Mouse (Mus musculus) cerebellum, adult 9-10 months (tissue): ENCODE data around the gene Adora2a.
"Not testable (repeated sequence)": the region's sequence is repeated elsewhere in the genome, so short reads cannot be mapped to it uniquely, and the experiment has no call there.

Source experiments
- DNase-seq: peaks from one replicate; pipeline ENCODE4 v3.0.0; 2022

The Adora2a gene

DNA sequence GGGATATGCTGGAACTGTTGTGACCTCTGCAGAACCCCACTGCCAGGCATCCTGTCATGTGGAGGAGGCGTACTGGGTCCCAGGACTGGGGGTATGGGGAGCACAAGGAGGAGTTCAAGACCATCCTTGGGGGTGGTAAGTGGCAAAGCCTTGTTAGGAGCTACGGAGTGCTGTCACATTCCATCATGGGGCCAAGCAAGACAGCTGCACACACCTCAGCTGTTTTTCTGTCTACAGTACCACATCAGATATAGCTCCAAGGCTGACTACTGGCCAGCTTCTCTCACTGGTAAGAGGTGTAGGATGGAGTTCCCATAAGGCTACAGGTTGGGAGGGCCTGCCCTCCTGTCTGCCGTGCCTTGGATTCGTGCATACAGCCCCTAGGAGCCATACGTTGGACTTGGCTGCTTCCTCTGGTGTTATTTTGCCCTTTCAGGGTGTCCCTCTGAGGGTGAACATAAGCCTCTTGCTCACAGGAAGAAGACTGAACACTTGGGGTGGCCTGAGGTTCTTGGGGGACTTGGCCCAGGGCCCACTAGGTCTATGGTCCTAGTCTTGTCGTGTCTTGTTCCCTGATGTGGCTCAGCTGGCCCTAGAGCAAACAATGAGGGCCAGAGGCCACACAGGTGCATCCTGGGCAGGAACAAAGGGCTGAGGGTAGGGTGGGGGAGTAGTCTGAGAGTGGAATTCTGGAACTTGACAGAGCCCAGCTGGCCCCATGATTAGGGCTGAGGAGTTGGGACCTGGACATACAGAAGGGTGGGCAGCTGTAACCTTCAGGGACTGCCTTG, 2.3 kb upstream of the Adora2a start:
- no peak for DNase-seq

DNA sequence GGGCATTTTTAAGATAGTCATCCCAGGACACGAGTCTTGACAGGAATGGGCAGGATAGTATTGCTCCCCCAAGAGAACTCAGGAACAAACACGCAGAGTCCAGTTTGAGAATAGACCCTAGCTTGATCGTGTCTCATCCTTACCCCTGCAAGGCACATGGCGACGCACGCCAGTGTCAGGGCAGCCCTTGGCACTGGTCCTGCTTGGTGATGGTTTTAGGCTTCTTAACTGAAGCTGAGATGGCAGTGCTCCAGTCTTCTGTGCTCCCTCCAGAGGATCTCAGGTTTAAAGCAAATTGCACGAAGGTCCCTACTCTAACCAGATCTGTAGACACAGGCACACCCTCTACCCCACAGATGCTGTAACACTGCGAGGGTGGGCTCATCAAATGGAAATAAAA, 921 bp upstream of the Adora2a start:
- no peak for DNase-seq

DNA sequence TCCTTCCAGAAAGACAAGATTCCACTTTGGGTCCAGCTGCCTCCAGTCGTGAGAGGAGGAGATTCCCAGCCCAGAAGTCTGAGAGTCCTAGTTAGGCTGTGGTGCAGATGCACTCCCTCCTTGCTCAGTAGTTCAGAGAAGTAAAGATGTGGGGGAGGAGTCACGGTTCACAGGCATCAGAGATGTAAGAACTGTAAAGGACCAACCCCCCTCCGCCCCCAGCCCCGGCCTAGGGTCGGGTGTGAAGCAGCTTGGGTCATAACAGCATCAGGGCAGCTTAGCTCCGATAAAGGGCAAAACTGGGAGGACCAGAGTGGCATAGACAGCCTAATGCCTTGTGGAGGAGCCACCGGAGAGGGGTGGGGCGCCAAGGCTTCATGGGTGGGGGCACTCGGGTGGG, 205 bp upstream of the Adora2a start:
- DNase-seq = no peak

DNA sequence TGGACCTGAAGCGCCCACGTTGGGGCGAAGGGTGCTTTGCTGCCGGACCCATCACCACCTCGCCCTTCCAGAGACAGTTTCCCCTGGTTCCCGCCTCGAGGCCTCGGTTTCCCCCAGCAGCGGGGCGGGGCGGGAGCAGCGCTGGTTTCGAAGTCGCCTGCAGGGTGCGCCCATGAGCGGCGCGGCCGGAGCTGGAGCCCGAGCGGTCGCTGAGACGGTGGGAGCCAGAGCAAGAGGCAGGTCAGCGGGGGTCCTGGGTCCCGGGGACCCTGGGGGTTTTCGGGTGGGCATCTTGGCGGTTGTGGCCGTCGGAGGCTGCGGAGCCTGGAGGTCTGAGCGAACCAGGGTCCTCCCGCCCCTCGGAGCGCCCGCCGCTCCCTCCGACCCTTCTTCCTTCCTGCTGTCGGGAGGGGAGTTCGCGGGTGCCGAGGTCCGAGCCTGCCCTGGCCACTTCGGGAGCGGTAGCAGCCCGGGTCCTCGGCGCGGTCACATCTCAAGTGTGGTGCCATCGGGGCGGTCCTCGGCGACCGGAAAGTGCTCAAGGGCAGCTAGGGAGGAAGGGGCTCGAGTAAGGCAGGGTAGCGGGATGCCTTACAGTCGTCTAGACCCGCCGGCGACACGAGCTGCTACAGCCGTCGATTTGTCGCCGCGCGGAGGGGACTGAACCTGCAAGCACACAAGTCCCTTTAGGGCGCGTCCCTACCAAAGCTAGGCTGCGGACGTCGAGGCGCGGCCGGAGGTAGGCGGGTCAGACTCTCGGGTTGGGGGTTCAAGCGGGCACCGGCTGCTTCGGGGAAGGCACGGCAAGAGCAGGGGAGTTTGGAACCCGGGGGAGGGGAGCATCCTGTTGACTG, 458 bp downstream of the Adora2a start:
- no peak for DNase-seq

DNA sequence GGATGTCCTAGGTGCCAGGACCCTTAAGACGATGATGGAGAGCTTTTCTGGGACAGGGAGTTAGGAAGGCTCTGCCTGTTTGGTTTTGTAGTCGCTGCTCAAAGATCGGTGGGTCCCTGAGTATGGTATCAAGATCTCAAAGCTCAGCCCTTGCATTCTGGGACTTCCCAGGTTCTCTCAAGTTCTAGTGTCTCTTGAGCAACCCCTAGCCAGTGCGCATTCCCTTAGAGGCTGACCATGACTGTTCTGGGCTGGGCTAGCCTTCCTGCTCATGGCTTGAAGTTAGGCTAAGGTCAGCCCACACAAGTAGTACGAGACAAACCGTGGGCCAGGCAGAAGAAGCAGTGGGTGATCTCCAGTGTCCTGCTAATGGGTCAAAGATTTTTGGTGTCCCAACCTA, 1.5 kb downstream of the Adora2a start:
- DNase-seq = no peak

DNA sequence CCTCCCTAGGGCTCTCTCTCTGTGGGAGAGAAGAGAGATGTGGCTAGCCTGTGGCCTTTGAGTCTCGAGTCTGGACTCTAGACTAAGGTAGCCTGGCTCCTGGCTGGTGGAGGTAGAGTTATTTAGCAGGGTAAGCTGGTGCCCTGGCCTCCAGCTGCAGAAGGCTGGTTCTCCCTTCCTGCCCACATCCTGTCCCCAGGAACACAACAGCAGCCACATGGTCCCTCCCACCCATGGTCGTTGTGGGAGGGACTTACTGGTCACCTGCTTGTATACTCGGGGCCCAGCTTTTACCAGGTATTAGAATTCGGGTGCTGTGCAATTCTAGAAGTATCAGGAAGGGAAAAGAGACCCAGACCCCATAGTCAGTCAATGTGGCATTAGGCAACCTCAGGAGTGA, 3.6 kb downstream of the Adora2a start:
- DNase-seq = no peak

DNA sequence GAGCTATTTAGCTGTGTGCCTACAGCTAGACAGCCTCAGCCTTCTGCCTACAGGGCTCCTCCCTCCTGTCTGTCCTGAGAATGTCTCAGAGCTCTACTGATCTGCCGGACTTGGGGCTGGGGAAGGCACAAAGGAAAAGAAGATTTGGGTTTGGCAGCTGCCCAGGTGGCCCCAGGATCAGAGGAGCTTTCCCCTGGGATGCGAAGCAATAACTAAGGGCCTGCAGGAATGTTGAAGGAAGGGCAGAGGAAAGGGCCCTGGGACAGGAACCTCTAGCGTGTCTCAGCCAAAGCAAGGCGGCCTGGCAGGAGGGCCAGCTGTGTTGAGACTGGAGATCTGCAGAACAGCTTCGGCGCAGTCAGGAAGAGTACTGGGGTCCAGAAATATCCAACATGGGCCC, 6.3 kb downstream of the Adora2a start:
- DNase-seq = no peak

DNA sequence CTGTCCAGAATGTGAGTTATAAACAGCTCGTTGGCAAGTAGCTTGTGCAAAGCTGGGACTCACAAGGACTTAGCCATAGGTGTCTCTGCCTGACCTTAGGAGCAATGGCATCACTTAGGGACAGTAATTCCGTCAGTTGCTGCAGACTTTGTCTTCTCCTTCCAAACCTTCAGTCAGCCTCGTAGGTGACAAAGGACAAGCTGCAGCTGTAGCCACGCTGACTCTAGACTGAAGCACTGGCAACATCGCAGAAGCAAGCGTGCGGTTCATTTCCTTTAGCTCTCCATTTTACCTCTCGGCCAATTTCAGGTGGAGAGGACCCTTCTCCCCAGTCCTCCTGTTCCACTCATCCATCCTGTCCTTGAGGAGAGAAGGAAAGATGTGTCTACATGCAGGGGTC, 7.3 kb downstream of the Adora2a start:
- DNase-seq = no peak

DNA sequence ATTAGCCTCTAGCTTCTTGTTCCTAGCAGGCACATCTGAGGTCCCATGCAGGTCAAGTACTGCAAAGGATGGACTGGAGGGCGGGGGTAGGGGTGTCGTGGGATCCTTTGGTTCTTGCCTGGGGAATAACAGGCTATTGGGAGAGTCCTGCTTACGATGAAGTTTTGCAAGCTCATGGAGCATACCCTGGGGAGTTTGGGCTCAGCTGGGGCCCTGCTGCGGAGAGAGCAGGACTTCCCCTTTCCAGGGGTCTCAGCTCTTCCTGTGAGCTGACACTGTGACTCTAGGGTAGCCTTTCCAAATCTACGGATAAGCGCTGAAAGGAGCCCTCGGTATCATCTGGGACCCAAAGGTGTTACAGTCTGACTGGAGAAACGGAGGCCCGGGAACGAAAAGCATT, 7.7 kb downstream of the Adora2a start:
- DNase-seq = no peak

DNA sequence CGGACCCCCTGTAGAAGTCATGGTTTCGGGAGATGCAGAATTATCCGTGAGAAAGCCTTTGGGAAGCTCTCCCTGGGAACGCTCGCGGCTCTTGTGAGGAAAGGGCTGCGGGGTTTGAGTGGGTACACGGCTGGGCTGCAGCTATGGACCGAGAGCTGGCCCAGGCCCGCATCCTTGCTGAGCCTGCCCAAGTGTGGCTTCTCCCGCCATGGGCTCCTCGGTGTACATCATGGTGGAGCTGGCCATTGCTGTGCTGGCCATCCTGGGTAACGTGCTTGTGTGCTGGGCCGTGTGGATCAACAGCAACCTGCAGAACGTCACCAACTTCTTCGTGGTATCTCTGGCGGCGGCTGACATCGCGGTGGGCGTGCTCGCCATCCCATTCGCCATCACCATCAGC, 9.1 kb downstream of the Adora2a start:
- no peak for DNase-seq

DNA sequence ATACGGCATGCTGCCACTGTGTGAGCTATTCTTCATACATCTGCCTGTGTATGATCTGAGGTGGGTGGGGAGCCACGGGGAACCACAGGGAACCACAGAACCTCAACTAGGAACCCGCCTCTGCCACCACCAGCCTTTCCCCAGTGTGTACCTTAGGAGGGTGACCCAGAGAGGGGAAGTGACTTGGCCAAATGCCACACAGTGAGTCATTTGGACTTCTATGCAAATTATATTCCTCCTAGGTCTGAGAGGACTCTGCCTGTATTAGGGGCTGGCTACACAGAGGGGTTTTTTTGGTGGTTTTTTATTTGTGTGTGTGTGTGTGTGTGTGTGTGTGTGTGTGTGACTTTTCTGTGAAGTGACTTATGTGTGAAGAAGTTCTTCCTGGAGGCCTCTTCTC, 9.9 kb downstream of the Adora2a start:
- DNase-seq = no peak

DNA sequence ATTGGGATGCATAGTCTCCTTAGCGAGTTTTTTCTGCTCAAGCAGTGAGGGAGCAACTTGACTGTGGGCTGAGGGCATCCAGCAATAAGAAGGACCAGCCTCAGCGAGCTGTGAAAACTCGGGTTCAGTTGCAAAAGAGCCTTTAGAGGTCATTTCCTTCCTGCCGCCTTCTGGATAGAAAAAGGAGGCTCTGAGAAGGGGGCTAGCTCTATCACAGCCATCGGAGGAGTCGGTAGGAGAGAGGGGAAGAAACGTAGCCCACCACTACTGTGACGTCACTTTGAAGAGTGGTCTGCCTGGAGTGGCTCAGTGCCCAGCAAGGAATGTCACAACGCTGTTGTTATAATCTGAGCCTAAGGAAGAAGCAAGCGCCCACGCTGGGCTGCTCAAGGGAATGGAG, 10.4 kb downstream of the Adora2a start:
- DNase-seq = no peak

DNA sequence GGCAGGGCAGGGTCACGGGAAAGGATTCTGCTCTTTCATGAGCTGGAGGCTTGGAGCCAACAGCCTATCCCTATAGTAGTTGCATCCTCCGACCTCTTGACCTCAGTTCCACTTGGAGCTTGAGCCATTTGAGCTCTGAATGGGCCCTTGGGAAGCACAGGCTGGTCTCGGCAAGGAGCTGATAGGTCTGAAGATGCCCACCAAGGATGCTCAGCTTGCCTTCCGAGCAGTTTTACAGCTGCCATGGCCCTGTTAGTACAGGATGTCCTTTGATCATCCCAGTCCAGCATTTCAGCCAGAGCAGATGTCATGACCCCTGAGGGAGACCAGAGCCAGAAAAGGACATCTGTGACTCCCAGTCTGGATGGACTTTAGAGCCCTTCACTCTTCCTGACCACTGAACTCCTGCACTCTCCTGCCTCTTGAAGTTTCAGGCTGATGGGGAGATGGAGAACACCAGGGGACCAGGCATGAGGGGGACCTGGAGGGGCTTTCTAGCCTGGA, 11.6 kb downstream of the Adora2a start:
- DNase-seq = no peak

DNA sequence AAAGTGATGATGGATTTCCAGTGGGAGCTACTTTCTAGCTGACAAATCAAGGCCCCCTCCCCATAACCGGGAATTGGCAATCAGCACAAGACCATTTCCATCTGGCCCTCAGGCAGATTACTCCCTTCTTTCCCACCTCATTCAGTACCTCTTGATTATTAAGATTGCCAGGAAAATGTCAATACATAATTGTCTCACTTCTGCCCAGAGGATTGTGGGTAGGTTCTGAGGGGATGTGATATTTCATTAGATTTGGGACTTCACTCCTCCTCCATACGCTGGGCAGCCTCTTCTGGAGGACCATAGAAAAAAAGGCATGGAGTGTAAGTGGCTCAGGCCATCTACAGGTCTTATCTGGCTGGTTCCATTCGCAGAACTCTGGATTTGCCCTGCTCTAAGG, 15.6 kb downstream of the Adora2a start:
- no peak for DNase-seq

DNA sequence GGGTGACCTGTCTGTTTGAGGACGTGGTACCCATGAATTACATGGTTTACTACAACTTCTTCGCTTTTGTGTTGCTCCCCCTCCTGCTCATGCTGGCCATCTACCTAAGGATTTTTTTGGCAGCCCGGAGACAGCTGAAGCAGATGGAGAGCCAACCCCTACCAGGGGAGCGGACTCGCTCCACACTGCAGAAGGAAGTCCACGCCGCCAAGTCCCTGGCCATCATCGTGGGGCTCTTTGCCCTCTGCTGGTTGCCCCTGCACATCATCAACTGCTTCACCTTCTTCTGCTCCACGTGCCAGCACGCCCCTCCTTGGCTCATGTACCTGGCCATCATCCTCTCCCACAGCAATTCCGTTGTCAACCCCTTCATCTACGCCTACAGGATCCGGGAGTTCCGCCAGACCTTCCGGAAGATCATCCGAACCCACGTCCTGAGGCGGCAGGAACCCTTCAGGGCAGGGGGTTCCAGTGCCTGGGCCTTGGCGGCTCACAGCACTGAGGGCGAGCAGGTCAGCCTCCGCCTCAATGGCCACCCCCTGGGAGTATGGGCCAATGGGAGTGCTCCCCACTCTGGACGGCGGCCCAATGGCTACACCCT, 16.6 kb downstream of the Adora2a start:
- peak; percentile 33 for DNase-seq

DNA sequence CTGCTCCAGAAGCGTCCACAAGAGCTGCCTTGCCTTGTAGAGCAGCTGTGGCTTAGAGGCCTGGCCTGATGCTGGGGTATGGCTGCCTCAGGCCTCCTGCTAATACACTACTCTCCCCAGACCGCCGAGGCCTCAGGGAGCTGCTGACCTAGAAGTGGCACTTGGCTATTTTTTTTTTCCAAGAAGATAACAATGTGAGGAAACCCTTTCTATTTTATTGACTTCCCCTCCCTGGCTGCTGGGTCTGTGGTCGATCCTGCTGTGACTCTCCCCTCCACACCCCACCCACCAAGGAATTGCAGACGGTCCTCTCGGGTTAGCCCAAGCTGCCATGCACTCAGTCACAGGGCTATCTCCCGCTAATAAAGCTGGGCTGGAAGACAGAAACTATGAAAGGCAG, 17.5 kb downstream of the Adora2a start:
- no peak for DNase-seq

DNA sequence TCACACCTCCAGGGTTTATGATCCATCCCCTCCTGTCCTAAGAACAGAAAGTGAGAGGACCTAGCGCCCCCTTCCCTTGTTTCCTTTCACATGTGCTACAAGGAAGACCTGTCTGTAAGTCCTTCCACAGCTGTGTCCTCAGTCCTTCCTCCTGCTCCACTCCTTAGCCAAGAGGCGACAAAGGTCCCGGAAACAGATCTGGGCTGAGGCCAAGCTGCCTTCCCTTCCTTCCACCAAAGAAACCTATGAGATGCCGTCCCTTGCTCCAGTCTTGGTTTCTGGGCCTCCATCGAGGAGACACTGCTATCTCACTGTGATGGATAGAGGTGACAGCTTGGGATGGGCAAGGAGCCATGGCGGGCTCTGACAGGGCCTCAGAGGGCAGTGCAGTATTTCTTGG, 18.4 kb downstream of the Adora2a start:
- no peak for DNase-seq

DNA sequence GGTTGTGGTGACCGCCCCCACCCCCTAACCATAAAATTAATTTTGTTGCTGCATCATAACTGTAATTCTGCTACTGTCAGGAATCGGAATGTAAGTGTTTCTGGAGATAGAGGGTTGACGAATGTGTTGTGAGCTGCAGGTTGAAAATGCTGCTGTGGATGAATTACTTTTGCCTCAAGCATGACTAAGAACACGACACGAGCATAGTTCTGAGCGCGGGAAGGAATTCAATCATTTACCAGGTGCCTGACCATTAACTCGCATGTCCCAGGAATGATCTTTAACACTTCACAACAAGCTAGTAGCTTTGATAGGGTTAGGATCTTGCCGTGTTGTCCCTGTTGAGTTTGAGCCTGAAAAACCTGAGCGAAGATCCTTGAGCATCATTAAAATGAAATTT, 20.6 kb downstream of the Adora2a start:
- no peak for DNase-seq

DNA sequence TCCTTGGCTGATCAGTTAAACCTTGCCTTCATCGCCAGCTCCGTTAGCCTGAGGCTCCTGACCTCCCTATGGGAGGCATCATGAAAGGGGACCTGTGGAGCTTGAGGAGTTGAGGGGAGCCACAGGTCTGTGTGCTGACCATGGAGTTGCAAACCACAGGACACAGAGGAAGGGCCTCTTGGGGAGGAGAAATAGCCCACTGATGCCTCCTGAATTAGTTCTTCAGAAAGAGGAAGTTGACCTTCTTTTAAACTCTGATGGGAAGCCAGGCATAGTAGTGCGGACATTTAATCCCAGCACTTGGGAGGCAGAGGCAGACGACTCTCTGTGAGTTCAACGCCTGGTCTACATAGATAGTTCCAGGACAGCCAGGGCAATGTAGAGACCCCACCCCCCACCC, 22.2 kb downstream of the Adora2a start:
- DNase-seq = no peak

DNA sequence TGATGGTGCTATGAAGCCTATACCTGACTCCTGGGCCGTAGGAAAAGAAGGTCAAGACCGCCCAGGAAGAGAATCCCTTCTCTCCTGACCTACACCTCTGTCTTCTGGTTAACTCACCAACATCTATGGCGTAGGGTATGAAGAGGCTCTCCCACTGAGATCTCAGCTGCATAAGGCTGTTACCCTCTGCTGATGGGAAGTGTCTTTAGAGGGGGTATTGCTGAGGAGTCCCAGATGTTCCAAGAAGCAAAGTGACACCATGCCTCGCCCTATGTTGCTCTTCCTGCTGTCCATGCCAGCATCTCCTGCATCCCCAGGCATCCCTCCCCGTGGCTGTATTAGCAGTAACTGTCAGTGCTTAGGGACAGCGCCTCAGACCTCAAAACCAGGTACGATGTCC, 22.7 kb downstream of the Adora2a start:
- no peak for DNase-seq

DNA sequence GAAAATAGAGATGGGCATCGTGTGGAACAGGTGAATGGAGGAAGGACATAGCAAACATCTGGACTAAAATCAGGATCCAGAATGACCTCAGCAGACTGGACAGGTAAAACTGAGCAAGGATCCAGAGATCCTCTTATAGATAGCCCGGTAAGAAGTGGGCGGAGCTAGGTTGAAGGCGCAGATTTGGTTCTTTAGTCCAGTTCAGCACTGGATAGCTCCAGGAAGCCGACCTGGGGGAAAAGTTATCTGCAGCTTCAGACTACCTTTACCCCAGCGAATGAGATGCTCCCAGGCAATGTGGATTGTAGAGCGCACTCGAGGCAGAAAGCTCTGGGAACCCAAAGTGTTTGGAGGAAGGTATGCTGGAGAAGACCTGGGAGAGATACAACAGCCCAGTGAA, 25.3 kb downstream of the Adora2a start:
- no peak for DNase-seq

DNA sequence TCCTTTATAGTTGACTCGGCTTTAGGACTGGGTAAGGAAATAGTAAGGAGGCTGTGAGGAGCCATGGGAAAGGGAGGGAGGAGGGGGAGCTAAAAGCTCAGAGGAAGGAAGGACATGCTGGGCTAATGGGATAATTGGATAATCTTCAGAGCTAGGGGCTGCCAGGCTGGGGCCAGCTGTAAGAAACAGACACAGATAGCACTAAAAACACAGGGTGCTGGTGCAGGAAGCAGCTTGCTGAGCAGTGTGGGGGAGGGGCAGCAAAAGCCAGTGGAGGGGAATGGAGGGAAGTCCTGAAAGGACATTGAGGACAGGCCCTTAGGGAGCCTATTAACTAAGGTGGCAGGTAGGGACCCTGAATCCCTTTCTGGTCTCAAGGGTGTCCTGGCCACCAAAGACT, 27.9 kb downstream of the Adora2a start:
- not testable (repeated sequence) for DNase-seq

DNA sequence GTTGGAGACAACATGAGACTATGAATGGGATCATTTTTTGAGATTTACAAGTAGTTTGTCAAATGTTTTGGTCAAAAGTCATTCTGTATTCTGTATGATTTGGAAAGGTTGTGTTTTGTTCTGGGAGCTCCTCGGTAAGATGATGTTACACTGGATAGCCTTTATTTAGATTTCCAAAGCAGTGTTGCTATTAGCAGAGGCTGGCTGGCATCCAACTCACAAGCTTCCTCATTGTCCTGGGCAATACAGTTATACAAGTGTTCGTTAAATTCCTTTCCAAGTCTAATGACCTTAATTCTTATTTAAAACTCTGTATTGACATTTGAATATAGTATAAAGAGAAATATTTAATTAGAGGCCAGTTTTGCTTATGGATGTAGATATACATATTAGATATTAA, 28.6 kb downstream of the Adora2a start:
- DNase-seq = no peak

DNA sequence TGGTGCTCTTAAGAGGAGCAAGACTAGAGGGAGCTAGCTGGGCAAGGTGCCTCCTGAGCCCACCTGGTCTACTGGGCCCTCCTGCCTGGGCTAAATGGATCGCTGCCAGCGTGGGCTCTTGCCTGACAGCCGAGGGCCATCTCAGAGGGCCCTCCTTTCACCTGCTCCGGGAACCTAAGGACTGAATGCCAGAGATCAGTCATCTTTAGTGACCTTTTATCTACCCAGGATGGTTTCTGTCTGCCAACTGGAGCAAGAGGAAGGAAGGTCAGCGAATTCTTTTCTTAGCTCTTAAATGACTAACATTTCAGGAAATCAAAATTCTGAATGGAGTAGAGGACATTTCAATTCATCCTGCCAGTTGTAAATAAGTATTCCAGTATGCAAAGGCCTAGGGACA, 33.9 kb downstream of the Adora2a start:
- DNase-seq = no peak
